Mouse (Mus musculus) heart, postnatal 0 days (tissue): ENCODE results near the gene Gsap.

Experiments used
- CTCF ChIP-seq: IDR thresholded peaks from 2 replicates; pipeline ENCODE4 v1.5.1; 2016; ENCODE audit warnings: antibody characterized with exemption, control low read depth, low read depth
- EP300 ChIP-seq: IDR thresholded peaks from 2 replicates; pipeline ENCODE4 v1.6.1; 2016; ENCODE audit warnings: antibody characterized with exemption, low read depth

DNA sequence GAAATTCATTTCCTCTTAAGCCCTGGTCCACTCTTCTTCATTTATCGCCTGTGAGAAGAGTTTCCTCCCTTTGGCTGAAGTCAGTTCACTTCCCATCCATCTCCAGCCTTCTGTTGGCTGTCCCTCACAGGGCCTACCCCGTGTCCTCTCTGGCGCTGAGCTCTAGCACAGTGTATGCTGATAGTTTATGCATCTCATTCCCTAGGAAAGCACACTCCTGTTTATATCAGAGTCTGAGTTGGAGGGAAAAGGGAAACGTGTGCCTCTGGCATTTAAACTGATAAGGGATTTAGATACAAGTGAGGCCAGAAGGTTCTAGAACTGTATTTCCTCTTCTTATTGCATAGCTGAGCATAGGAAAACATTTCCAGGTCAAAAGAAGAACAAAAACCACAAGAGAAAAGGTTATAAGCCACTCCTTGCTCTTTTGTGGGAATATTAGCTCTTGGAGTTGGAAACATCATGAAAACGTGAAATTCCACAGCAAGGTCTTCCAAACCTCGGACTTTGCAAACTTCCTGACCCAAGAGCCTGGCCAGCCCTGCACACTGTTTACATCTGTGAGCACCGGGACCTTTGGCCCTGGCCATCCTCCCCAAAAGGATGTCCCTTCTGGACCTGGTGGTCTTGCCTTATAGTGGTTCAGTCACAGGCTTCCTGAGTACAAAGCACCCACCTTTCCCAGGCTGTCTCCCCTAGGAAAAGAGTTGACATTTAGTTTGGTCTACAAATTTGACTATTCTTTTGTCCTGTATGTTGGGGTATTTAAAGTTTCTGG, 102.8 kb downstream of the Gsap start:
- TF ChIP-seq EP300 (no peak), CTCF (no peak)
